Mouse (Mus musculus) testis, adult 2 months (tissue): ENCODE data around the gene Mpnd. TPM values are rescaled to one million over a fixed set of nuclear protein-coding genes. Genes with fewer than 3 reads are reported as not detected.

ENCODE experiments used
- H3K27ac ChIP-seq: fragments of 200-500 bp; 2 replicates; pipeline ENCODE4 v1.5.1; 2012; ENCODE audit warnings: low read depth, low read length; ENCODE audit not compliant: control insufficient read depth, insufficient read depth
- H3K27me3 ChIP-seq: fragments of 200-500 bp; 2 replicates; pipeline ENCODE4 v1.6.1; 2012; ENCODE audit warnings: mild to moderate bottlenecking, low read length, moderate library complexity; ENCODE audit not compliant: control insufficient read depth, insufficient read depth
- H3K36me3 ChIP-seq: fragments of 200-500 bp; 2 replicates; pipeline ENCODE4 v1.6.1; 2012; ENCODE audit warnings: mild to moderate bottlenecking, low read length; ENCODE audit not compliant: control insufficient read depth, insufficient read depth
- H3K4me1 ChIP-seq: fragments of 200-500 bp; 2 replicates; pipeline ENCODE4 v1.6.1; 2012; ENCODE audit warnings: low read length; ENCODE audit not compliant: control insufficient read depth, insufficient read depth
- H3K4me3 ChIP-seq: fragments of 200-500 bp; 2 replicates; pipeline ENCODE4 v1.5.1; 2012; ENCODE audit warnings: low read depth, mild to moderate bottlenecking, low read length, moderate library complexity, mixed read lengths; ENCODE audit not compliant: control insufficient read depth
- CTCF ChIP-seq: fragments of 200-500 bp; IDR thresholded peaks from 2 replicates; pipeline ENCODE4 v1.5.1; 2012; ENCODE audit warnings: low read depth, mild to moderate bottlenecking, inconsistent platforms, low read length, moderate library complexity; ENCODE audit not compliant: control insufficient read depth, insufficient read depth, insufficient replicate concordance
- POLR2A ChIP-seq: fragments of 200-500 bp; IDR thresholded peaks from 2 replicates; pipeline ENCODE4 v1.6.1; 2012; ENCODE audit warnings: low read depth, mild to moderate bottlenecking, inconsistent platforms, low read length, moderate library complexity; ENCODE audit not compliant: control insufficient read depth
- polyA plus RNA-seq: library from polyadenylated mRNA; depleted of rRNA; stranded (reverse); fragments of >200 nt; gene quantifications from 2 replicates; pipeline ENCODE4 v1.2.3, GENCODE M21; 2012

Gene Mpnd
- polyA plus RNA-seq, 1 experiment, result 12.7 TPM

GRCm38 (mm10) chr17:55967186-55967585 lies 38.3 kb upstream of the Mpnd start:
- peaks cover 14% of the 10 kb centered on the region for H3K4me1 ChIP-seq
- H3K27me3 ChIP-seq, result no peaks in the 10 kb centered on the region
- H3K4me3 ChIP-seq, result no peak overlapping the region
- H3K27ac ChIP-seq, result no peak overlapping the region
- H3K36me3 ChIP-seq, result no peaks in the 10 kb centered on the region
- TF ChIP-seq CTCF (no peak), POLR2A (no peak)

- no peak overlapping the region for H3K27ac ChIP-seq
- no peaks in the 10 kb centered on the region for H3K36me3 ChIP-seq
- H3K4me1 ChIP-seq, result peaks cover 14% of the 10 kb centered on the region
- no peaks in the 10 kb centered on the region for H3K27me3 ChIP-seq
- no peak for TF ChIP-seq POLR2A
- no peak for TF ChIP-seq CTCF
- H3K4me3 ChIP-seq, result no peak overlapping the region
Observed at GRCm38 (mm10) chr17:55968210-55968609, 37.3 kb upstream of the Mpnd start.

GRCm38 (mm10) chr17:55969560-55969959 lies 36.0 kb upstream of the Mpnd start:
- Histone ChIP-seq H3K4me1 (peaks cover 14% of the 10 kb centered on the region), H3K27ac (no peak overlapping the region), H3K27me3 (no peaks in the 10 kb centered on the region), H3K4me3 (no peak overlapping the region), H3K36me3 (no peaks in the 10 kb centered on the region)
- no peak for TF ChIP-seq CTCF
- no peak for TF ChIP-seq POLR2A

DNA sequence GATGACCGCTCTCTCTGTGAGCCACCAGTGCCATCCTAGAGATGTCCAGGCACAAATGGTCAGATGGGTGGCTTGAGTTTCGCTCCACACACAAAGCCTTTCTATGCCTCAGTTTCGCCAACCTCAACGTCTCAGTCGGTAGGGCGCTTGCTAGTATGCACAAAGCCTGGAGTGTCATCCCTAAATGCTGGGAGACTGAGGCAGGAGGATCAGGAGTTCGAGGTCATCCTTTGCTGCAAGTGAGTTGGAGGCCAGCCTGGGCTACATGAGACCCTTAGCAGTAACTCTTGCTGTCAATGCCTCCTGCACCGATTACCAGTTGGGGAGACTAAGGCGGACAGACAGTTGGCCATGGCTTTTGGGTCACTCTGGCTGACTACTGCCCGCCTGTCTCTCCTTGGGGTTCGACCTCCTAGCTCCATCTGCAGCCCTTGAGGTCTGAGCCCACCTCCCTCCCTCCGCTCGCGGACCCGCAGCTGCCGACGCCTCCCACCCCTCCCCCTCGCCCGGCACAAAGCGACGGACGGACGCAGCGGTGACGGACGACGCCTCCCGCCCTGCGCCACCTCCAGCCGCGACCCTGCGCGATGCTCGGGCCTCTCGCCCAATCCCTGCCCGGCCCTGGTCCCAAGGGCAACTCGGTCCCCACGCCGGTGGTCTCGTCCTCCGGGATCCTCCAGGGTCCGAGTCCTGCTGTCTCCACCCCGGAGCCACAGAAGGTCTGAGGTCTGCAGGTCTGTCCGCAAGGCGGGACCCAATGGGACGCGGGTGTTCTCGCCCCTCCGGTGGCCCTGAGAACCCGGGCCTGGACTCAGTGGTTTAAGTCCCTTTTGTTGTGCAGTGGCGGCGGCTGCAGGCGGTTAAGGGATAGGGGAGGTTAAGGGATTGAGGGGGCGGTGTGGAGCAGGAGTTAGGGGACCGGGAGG lies 35.3 kb upstream of the Mpnd start, which contains the start of gene Shd:
Gene Shd (plus strand): TSS at position 502 of the 926 bp plus-strand sequence.
- H3K4me3 ChIP-seq, result peak within 1 kb of the TSS; percentile 61
- H3K27me3 ChIP-seq, result no peaks in the 10 kb centered on the region
- H3K36me3 ChIP-seq, result no peaks in the 10 kb centered on the region
- no peak within 1 kb of the TSS for H3K27ac ChIP-seq
- TF ChIP-seq POLR2A (no peak), CTCF (no peak)
- H3K4me1 ChIP-seq, result peaks cover 14% of the 10 kb centered on the region

- H3K4me1 ChIP-seq, result peaks cover 14% of the 10 kb centered on the region
- TF ChIP-seq POLR2A (no peak), CTCF (no peak)
- H3K4me3 ChIP-seq, result no peak overlapping the region
- H3K36me3 ChIP-seq, result no peaks in the 10 kb centered on the region
- no peak overlapping the region for H3K27ac ChIP-seq
- H3K27me3 ChIP-seq, result no peaks in the 10 kb centered on the region
Observed at GRCm38 (mm10) chr17:55971453-55971852, 34.1 kb upstream of the Mpnd start.

DNA sequence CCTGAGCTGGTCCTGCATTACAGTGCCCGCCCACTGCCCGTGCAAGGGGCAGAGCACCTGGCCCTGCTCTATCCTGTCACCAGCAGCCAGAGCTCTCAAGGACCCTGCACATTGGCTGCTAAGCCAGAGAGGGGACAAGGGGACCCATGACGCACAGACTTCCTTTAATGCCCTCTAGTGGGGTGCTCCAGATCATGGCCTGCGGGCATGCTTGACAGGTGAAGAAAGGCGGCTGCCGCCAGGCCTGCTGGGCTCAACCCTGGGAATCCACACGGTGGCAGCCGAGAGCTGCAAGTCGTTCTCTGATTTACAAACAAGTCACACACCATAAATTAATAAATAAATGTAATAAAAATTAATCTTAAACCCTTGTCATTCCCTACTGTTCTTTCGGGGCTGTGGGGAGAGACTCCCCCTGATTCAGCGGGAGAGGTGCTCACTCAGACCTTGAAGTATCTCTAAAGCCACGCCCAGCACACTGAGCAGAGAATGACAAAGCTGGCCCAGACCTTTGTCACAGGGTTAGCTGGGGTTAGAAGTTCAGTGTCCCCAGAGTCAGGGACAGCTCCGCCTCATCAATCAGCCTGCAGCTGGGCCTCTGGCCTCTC lies 29.2 kb upstream of the Mpnd start:
- Histone ChIP-seq H3K27ac (no peak overlapping the region), H3K4me3 (no peak overlapping the region), H3K4me1 (peaks cover 3% of the 10 kb centered on the region; the same call in 1 of the 2 replicates), H3K27me3 (no peaks in the 10 kb centered on the region), H3K36me3 (no peaks in the 10 kb centered on the region)
- peak; percentile 53; the same call in 1 of the 2 replicates for TF ChIP-seq CTCF
- no peak for TF ChIP-seq POLR2A

DNA sequence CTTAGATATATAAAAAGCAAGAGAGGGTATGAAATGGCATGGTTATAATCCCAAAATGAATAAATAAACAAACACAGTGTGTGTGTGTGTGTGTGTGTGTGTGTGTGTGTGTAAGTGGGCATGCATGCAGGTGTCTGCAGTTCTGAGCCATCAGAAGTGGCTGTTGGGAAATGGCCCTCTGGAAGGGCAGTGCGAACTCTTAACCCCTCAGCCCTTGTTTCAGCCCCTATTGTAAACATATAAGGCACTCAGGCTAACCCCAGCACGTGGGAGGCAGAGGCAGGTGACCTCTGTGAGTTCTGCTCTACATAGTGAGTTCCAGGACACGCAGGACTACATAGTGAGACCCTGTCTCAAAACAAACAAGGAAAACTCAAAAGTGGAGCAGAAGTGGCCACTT lies 28.2 kb upstream of the Mpnd start:
- Histone ChIP-seq H3K27me3 (no peaks in the 10 kb centered on the region), H3K36me3 (no peaks in the 10 kb centered on the region), H3K4me3 (no peak overlapping the region), H3K27ac (no peak overlapping the region), H3K4me1 (no peaks in the 10 kb centered on the region; the same call in 1 of the 2 replicates)
- no peak for TF ChIP-seq POLR2A
- no peak for TF ChIP-seq CTCF
